In genomic region chr14:17089640-17090572, GRCm38 (mm10) we compare ENCODE assay signal across 23 mouse cellular contexts.
A peak's percentile ranks its signal among the peaks of the same experiment; 100 is the strongest.
DNase-seq lines count a peak whose midpoint lies in the region; ATAC-seq and TF ChIP-seq lines count a peak whose summit lies in the region.
"Had no signal": no experiment of that assay in that cellular context is flagged by ENCODE, and none has a peak within 500 bp of the region (broad histone marks: within the 10 kb centered on the region; RNA-seq: fewer than 3 reads in every experiment).

No protein-coding gene starts in this region.

- DNase-seq in hindbrain, postnatal 0 days (ENCODE audit: low spot score) = no peak
- DNase-seq in R1 (ENCODE audit: low read depth, low spot score) = peak; percentile 55
- DNase-seq in embryo, embryonic 10.5 days (ENCODE audit: low spot score) = peak; percentile 56
- peak; percentile 15 for DNase-seq in midbrain, embryonic 14.5 days
- DNase-seq in lung, postnatal 4 days = no peak
- no peak for DNase-seq in frontal cortex, adult 2 months (ENCODE audit: extremely low spot score in 1 of 2, low spot score in 1 of 2)
- no peak for DNase-seq in left cerebral cortex, adult 2 months (ENCODE audit: extremely low spot score in 1 of 2, low spot score in 2 of 2)
- DNase-seq: cerebellum, adult 2 months; cerebellum, postnatal 36 days; kidney, adult 18-20 months; kidney, postnatal 10 days; layer of hippocampus, postnatal 36 days; right cerebral cortex, postnatal 25 days; thymus, adult 18-20 months; thymus, postnatal 4 days had no signal

- no peaks in the 10 kb centered on the region for H3K36me3 ChIP-seq in hindbrain, embryonic 13.5 days
- no peaks in the 10 kb centered on the region for H3K36me3 ChIP-seq in hindbrain, postnatal 0 days (ENCODE audit: insufficient read depth, low read length)
- no peaks in the 10 kb centered on the region for H3K36me3 ChIP-seq in midbrain, embryonic 14.5 days (ENCODE audit: control insufficient read depth, insufficient read depth, low read length)
- H3K36me3 ChIP-seq: embryonic facial prominence, embryonic 13.5 days; heart, embryonic 10.5 days; neural tube, embryonic 12.5 days; stomach, embryonic 15.5 days had no signal

- no peak overlapping the region for H3K27ac ChIP-seq in hindbrain, embryonic 13.5 days
- H3K27ac ChIP-seq in hindbrain, postnatal 0 days = no peak overlapping the region
- H3K27ac ChIP-seq in midbrain, embryonic 14.5 days (replicated peaks; ENCODE audit: low read depth, low read length) = no peak overlapping the region
- no peak overlapping the region for H3K27ac ChIP-seq in left cerebral cortex, adult 2 months
- H3K27ac ChIP-seq: embryonic facial prominence, embryonic 13.5 days; heart, embryonic 10.5 days; layer of hippocampus, adult 2 months; liver, embryonic 14.5 days; neural tube, embryonic 12.5 days; stomach, embryonic 15.5 days had no signal

- no peak overlapping the region for H3K4me3 ChIP-seq in hindbrain, embryonic 13.5 days
- H3K4me3 ChIP-seq in hindbrain, postnatal 0 days (ENCODE audit: low read length) = no peak overlapping the region
- H3K4me3 ChIP-seq in midbrain, embryonic 14.5 days (replicated peaks; ENCODE audit: low read depth, low read length) = no peak overlapping the region
- H3K4me3 ChIP-seq in left cerebral cortex, adult 2 months = no peak overlapping the region
- H3K4me3 ChIP-seq: embryonic facial prominence, embryonic 13.5 days; heart, embryonic 10.5 days; layer of hippocampus, adult 2 months; neural tube, embryonic 12.5 days; stomach, embryonic 15.5 days had no signal

- no peak overlapping the region for H3K4me2 ChIP-seq in hindbrain, embryonic 13.5 days
- no peak overlapping the region for H3K4me2 ChIP-seq in hindbrain, postnatal 0 days (ENCODE audit: low read depth, low read length)
- no peak overlapping the region for H3K4me2 ChIP-seq in midbrain, embryonic 14.5 days (ENCODE audit: low read length)
- H3K4me2 ChIP-seq: embryonic facial prominence, embryonic 13.5 days; neural tube, embryonic 12.5 days; stomach, embryonic 15.5 days had no signal

- WGBS in hindbrain, embryonic 13.5 days = 20% methylated on average over 3 of the region's 3 CpGs
- WGBS in hindbrain, postnatal 0 days = 19% methylated on average over 3 of the region's 3 CpGs
- 24% methylated on average over 3 of the region's 3 CpGs for WGBS in midbrain, embryonic 14.5 days

- TF ChIP-seq CTCF in hindbrain, postnatal 0 days (IDR thresholded peaks at IDR 0.05; ENCODE audit: low read depth) = no peak
- no peak for TF ChIP-seq CTCF in left cerebral cortex, adult 2 months (IDR thresholded peaks at IDR 0.05)

- H3K4me1 ChIP-seq in hindbrain, embryonic 13.5 days (replicated peaks) = peaks cover 9% of the 10 kb centered on the region; the same call in 1 of the 2 replicates
- no peaks in the 10 kb centered on the region for H3K4me1 ChIP-seq in hindbrain, postnatal 0 days (ENCODE audit: insufficient read depth, low read length)
- peaks cover 6% of the 10 kb centered on the region; the same call in 1 of the 2 replicates for H3K4me1 ChIP-seq in midbrain, embryonic 14.5 days (ENCODE audit: control insufficient read depth, insufficient read depth, low read length)

- H3K27me3 ChIP-seq in hindbrain, embryonic 13.5 days = no peaks in the 10 kb centered on the region
- no peaks in the 10 kb centered on the region for H3K27me3 ChIP-seq in hindbrain, postnatal 0 days (ENCODE audit: insufficient read depth, low read length)
- H3K27me3 ChIP-seq in midbrain, embryonic 14.5 days (ENCODE audit: control insufficient read depth, insufficient read depth, low read length) = no peaks in the 10 kb centered on the region
- H3K27me3 ChIP-seq: embryonic facial prominence, embryonic 13.5 days; neural tube, embryonic 12.5 days; stomach, embryonic 15.5 days had no signal

- intact Hi-C loops in left cerebral cortex, adult 2 months (cut with DNase I) = no loop called here

- H3K9me3 ChIP-seq in hindbrain, embryonic 13.5 days = no peaks in the 10 kb centered on the region
- H3K9me3 ChIP-seq in hindbrain, postnatal 0 days (ENCODE audit: low read length) = no peaks in the 10 kb centered on the region
- no peaks in the 10 kb centered on the region for H3K9me3 ChIP-seq in midbrain, embryonic 14.5 days (ENCODE audit: control insufficient read depth, low read length)
- H3K9me3 ChIP-seq: embryonic facial prominence, embryonic 13.5 days; heart, embryonic 10.5 days; neural tube, embryonic 12.5 days; stomach, embryonic 15.5 days had no signal

- peak; percentile 39; the same call in 1 of the 2 replicates for ATAC-seq in hindbrain, embryonic 13.5 days (ENCODE audit: low FRiP score)
- no peak for ATAC-seq in hindbrain, postnatal 0 days
- ATAC-seq in midbrain, embryonic 14.5 days (ENCODE audit: low FRiP score, low TSS enrichment) = no peak
- ATAC-seq: Patski had no signal

- H3K9ac ChIP-seq in hindbrain, embryonic 13.5 days = no peak overlapping the region
- no peak overlapping the region for H3K9ac ChIP-seq in hindbrain, postnatal 0 days (replicated peaks; ENCODE audit: low read length)
- no peak overlapping the region for H3K9ac ChIP-seq in midbrain, embryonic 14.5 days (replicated peaks; ENCODE audit: low read length)
- H3K9ac ChIP-seq: embryonic facial prominence, embryonic 13.5 days; liver, embryonic 14.5 days; neural tube, embryonic 12.5 days; stomach, embryonic 15.5 days had no signal

Comparison
In these comparisons a context has a peak if more than half of its experiments do, and no peak if none do; other contexts are left out.
1. DNase-seq: peak in R1 (single experiment), embryo, embryonic 10.5 days (single experiment) and midbrain, embryonic 14.5 days (single experiment); none in hindbrain, postnatal 0 days (single experiment), lung, postnatal 4 days (0 of 2), frontal cortex, adult 2 months (0 of 2) and left cerebral cortex, adult 2 months (0 of 2).